Mouse (Mus musculus): Measurements from ENCODE around the gene Gm27027. TPM values are rescaled to one million over a fixed set of nuclear protein-coding genes. Genes with fewer than 3 reads are reported as not detected.

The Gm27027 gene
- polyA plus RNA-seq, 1 experiment from 2014 or later, result not detected

- WGBS, result 43% methylated on average over 7 of the region's 7 CpGs
- no peak overlapping the region for H3K4me3 ChIP-seq
- H3K27ac ChIP-seq, result no peak overlapping the region
- H3K4me1 ChIP-seq, result peaks cover 18% of the 10 kb centered on the region
- H3K36me3 ChIP-seq, result peaks cover 13% of the 10 kb centered on the region; the same call in 1 of the 2 replicates
- H3K4me2 ChIP-seq (replicated peaks), result no peak overlapping the region
- H3K9ac ChIP-seq, result no peak overlapping the region
- no peak for ATAC-seq (ENCODE audit: insufficient number of reproducible peaks, insufficient read depth, low FRiP score, low TSS enrichment)
- no peaks in the 10 kb centered on the region for H3K27me3 ChIP-seq
- H3K9me3 ChIP-seq, result no peaks in the 10 kb centered on the region
Observed at GRCm38 (mm10) chr2:93975041-93975440, 21.1 kb downstream of the Gm27027 start.

GRCm38 (mm10) chr2:93971647-93972046 lies 24.5 kb downstream of the Gm27027 start:
- Histone ChIP-seq H3K4me3 (no peak overlapping the region), H3K9me3 (no peaks in the 10 kb centered on the region), H3K4me1 (peaks cover 11% of the 10 kb centered on the region), H3K27me3 (no peaks in the 10 kb centered on the region), H3K27ac (no peak overlapping the region), H3K36me3 (no peaks in the 10 kb centered on the region), H3K9ac (no peak overlapping the region), H3K4me2 (replicated peaks) (no peak overlapping the region)
- no peak for ATAC-seq (ENCODE audit: insufficient number of reproducible peaks, insufficient read depth, low FRiP score, low TSS enrichment)
- WGBS, result 81% methylated on average over 3 of the region's 3 CpGs

- Histone ChIP-seq H3K36me3 (no peaks in the 10 kb centered on the region), H3K9me3 (no peaks in the 10 kb centered on the region), H3K4me1 (0 out of 2 replicates have a peak, but pooled peaks cover 5% of the 10 kb centered on the region), H3K4me2 (replicated peaks) (no peak overlapping the region), H3K27ac (no peak overlapping the region), H3K27me3 (0 out of 2 replicates have a peak, but pooled peaks cover 6% of the 10 kb centered on the region), H3K9ac (no peak overlapping the region), H3K4me3 (no peak overlapping the region)
- WGBS, result 60% methylated on average over 7 of the region's 7 CpGs
- ATAC-seq (ENCODE audit: insufficient number of reproducible peaks, insufficient read depth, low FRiP score, low TSS enrichment), result no peak
Observed at GRCm38 (mm10) chr2:93964494-93965160, 31.5 kb downstream of the Gm27027 start.

GRCm38 (mm10) chr2:93963802-93964201 lies 32.4 kb downstream of the Gm27027 start:
- no peak overlapping the region for H3K9ac ChIP-seq
- peaks cover 8% of the 10 kb centered on the region for H3K27me3 ChIP-seq
- no peak overlapping the region for H3K27ac ChIP-seq
- 75% methylated on average over 1 of the region's 1 CpGs for WGBS
- no peaks in the 10 kb centered on the region for H3K9me3 ChIP-seq
- 0 out of 2 replicates have a peak, but pooled peaks cover 5% of the 10 kb centered on the region for H3K4me1 ChIP-seq
- ATAC-seq (ENCODE audit: insufficient number of reproducible peaks, insufficient read depth, low FRiP score, low TSS enrichment), result no peak
- H3K36me3 ChIP-seq, result no peaks in the 10 kb centered on the region
- no peak overlapping the region for H3K4me3 ChIP-seq
- H3K4me2 ChIP-seq (replicated peaks), result no peak overlapping the region

GRCm38 (mm10) chr2:93961716-93962115 lies 34.4 kb downstream of the Gm27027 start:
- Histone ChIP-seq H3K27me3 (peaks cover 28% of the 10 kb centered on the region), H3K9ac (no peak overlapping the region), H3K36me3 (no peaks in the 10 kb centered on the region), H3K4me1 (0 out of 2 replicates have a peak, but pooled peaks cover 5% of the 10 kb centered on the region), H3K9me3 (no peaks in the 10 kb centered on the region), H3K4me2 (replicated peaks) (no peak overlapping the region), H3K4me3 (no peak overlapping the region), H3K27ac (no peak overlapping the region)
- WGBS, result 68% methylated on average over 8 of the region's 8 CpGs
- no peak for ATAC-seq (ENCODE audit: insufficient number of reproducible peaks, insufficient read depth, low FRiP score, low TSS enrichment)

- WGBS, result 74% methylated on average over 8 of the region's 8 CpGs
- no peak overlapping the region for H3K4me3 ChIP-seq
- H3K36me3 ChIP-seq, result no peaks in the 10 kb centered on the region
- peaks cover 48% of the 10 kb centered on the region for H3K27me3 ChIP-seq
- peaks cover 12% of the 10 kb centered on the region for H3K4me1 ChIP-seq
- ATAC-seq (ENCODE audit: insufficient number of reproducible peaks, insufficient read depth, low FRiP score, low TSS enrichment), result no peak
- H3K4me2 ChIP-seq (replicated peaks), result no peak overlapping the region
- H3K9ac ChIP-seq, result no peak overlapping the region
- no peak overlapping the region for H3K27ac ChIP-seq
- no peaks in the 10 kb centered on the region for H3K9me3 ChIP-seq
Observed at GRCm38 (mm10) chr2:93959346-93959745, 36.8 kb downstream of the Gm27027 start.

GRCm38 (mm10) chr2:93958216-93958615 lies 37.9 kb downstream of the Gm27027 start:
- Histone ChIP-seq H3K36me3 (no peaks in the 10 kb centered on the region), H3K27me3 (peaks cover 59% of the 10 kb centered on the region)

GRCm38 (mm10) chr2:93957785-93958175 lies 38.4 kb downstream of the Gm27027 start:
- WGBS, result 37% methylated on average over 8 of the region's 8 CpGs

More at GRCm38 (mm10) chr2:93958216-93958615, 37.9 kb downstream of the Gm27027 start:
- no peak overlapping the region for H3K4me2 ChIP-seq (replicated peaks)
- no peak overlapping the region for H3K27ac ChIP-seq
- 71% methylated on average over 3 of the region's 3 CpGs for WGBS
- no peak for ATAC-seq (ENCODE audit: insufficient number of reproducible peaks, insufficient read depth, low FRiP score, low TSS enrichment)
- peaks cover 12% of the 10 kb centered on the region for H3K4me1 ChIP-seq
- no peak overlapping the region for H3K4me3 ChIP-seq
- no peak overlapping the region for H3K9ac ChIP-seq
- H3K9me3 ChIP-seq, result no peaks in the 10 kb centered on the region

GRCm38 (mm10) chr2:93956908-93957784 lies 39.0 kb downstream of the Gm27027 start, which contains the start of gene Gm13889:
Gene Gm13889, minus strand, starts transcription at chr2:93957201.
- ATAC-seq (ENCODE audit: insufficient number of reproducible peaks, insufficient read depth, low FRiP score, low TSS enrichment), result no peak
- Histone ChIP-seq H3K9ac (peak within 1 kb of the TSS; percentile 57), H3K4me2 (replicated peaks) (peak within 1 kb of the TSS; percentile 96), H3K4me3 (peak within 1 kb of the TSS; percentile 62), H3K36me3 (no peaks in the 10 kb centered on the region), H3K27ac (peak within 1 kb of the TSS; percentile 46), H3K27me3 (peaks cover 63% of the 10 kb centered on the region), H3K9me3 (no peaks in the 10 kb centered on the region), H3K4me1 (peaks cover 12% of the 10 kb centered on the region)
- WGBS, result 7% methylated on average over 48 of the region's 62 CpGs

More at GRCm38 (mm10) chr2:93957785-93958175, 38.4 kb downstream of the Gm27027 start:
- H3K4me1 ChIP-seq, result peaks cover 12% of the 10 kb centered on the region
- ATAC-seq (ENCODE audit: insufficient number of reproducible peaks, insufficient read depth, low FRiP score, low TSS enrichment), result no peak
- H3K27me3 ChIP-seq, result peaks cover 62% of the 10 kb centered on the region
- H3K9me3 ChIP-seq, result no peaks in the 10 kb centered on the region
- no peak overlapping the region for H3K27ac ChIP-seq
- no peak overlapping the region for H3K9ac ChIP-seq
- H3K36me3 ChIP-seq, result no peaks in the 10 kb centered on the region
- H3K4me3 ChIP-seq, result no peak overlapping the region
- H3K4me2 ChIP-seq (replicated peaks), result no peak overlapping the region

- peak; percentile 49; the same call in 1 of the 2 replicates for ATAC-seq (ENCODE audit: insufficient number of reproducible peaks, insufficient read depth, low FRiP score, low TSS enrichment)
- Histone ChIP-seq H3K27me3 (peaks cover 61% of the 10 kb centered on the region), H3K9me3 (no peaks in the 10 kb centered on the region), H3K36me3 (no peaks in the 10 kb centered on the region), H3K4me3 (peak overlapping the region; percentile 62), H3K4me1 (peaks cover 12% of the 10 kb centered on the region), H3K4me2 (replicated peaks) (peak overlapping the region; percentile 96), H3K9ac (peak overlapping the region; percentile 57), H3K27ac (peak overlapping the region; percentile 46)
- under 1% methylated on average over 43 of the region's 44 CpGs for WGBS
Observed at GRCm38 (mm10) chr2:93956331-93956801, 39.8 kb downstream of the Gm27027 start.

- Histone ChIP-seq H3K27ac (peak overlapping the region; percentile 46; the same call in 1 of the 2 replicates), H3K9me3 (no peaks in the 10 kb centered on the region)
- ATAC-seq (ENCODE audit: insufficient number of reproducible peaks, insufficient read depth, low FRiP score, low TSS enrichment), result no peak
Observed at GRCm38 (mm10) chr2:93955886-93956285, 40.3 kb downstream of the Gm27027 start.

More at GRCm38 (mm10) chr2:93955886-93956285, 40.3 kb downstream of the Gm27027 start:
- peaks cover 12% of the 10 kb centered on the region for H3K4me1 ChIP-seq
- peaks cover 61% of the 10 kb centered on the region for H3K27me3 ChIP-seq
- H3K9ac ChIP-seq, result peak overlapping the region; percentile 57
- WGBS, result under 1% methylated on average over 31 of the region's 31 CpGs
- H3K4me2 ChIP-seq (replicated peaks), result peak overlapping the region; percentile 96
- H3K4me3 ChIP-seq, result peak overlapping the region; percentile 62
- H3K36me3 ChIP-seq, result no peaks in the 10 kb centered on the region
